Mouse (Mus musculus) kidney, adult 2 months (tissue): Measurements from ENCODE around the gene Dock2. TPM values are rescaled to one million over a fixed set of nuclear protein-coding genes. Genes with fewer than 3 reads are reported as not detected.

Experiments used
- DNase-seq: peaks from one replicate; pipeline ENCODE4 v3.0.0; 2021
- H3K27ac ChIP-seq: fragments of 200-500 bp; 2 replicates; pipeline ENCODE4 v1.5.1; 2012; ENCODE audit warnings: low read depth, low read length, control low read depth, inconsistent platforms; ENCODE audit not compliant: insufficient read depth
- H3K27me3 ChIP-seq: fragments of 200-500 bp; replicated peaks from 2 replicates; pipeline ENCODE4 v1.6.1; 2012; ENCODE audit warnings: mild to moderate bottlenecking, moderate library complexity, low read length, inconsistent platforms; ENCODE audit not compliant: control insufficient read depth, insufficient read depth
- H3K36me3 ChIP-seq: fragments of 200-500 bp; 2 replicates; pipeline ENCODE4 v1.6.1; 2012; ENCODE audit warnings: mild to moderate bottlenecking, moderate library complexity, low read length, inconsistent platforms; ENCODE audit not compliant: control insufficient read depth, insufficient read depth
- H3K4me1 ChIP-seq: fragments of 200-500 bp; 2 replicates; pipeline ENCODE4 v1.6.1; 2011; ENCODE audit warnings: low read length; ENCODE audit not compliant: control insufficient read depth, insufficient read depth
- H3K4me3 ChIP-seq: fragments of 200-500 bp; 2 replicates; pipeline ENCODE4 v1.5.1; 2011; ENCODE audit warnings: mild to moderate bottlenecking, low read depth, low read length, control low read depth; ENCODE audit not compliant: insufficient read depth
- CTCF ChIP-seq: fragments of 200-500 bp; conservative IDR thresholded peaks from 2 replicates; pipeline ENCODE4 v1.5.1; 2011; ENCODE audit warnings: low read depth, mild to moderate bottlenecking, control low read depth, low read length, moderate library complexity, mixed read lengths; ENCODE audit not compliant: insufficient read depth, insufficient read length
- POLR2A ChIP-seq: fragments of 200-500 bp; IDR thresholded peaks from one replicate; pipeline ENCODE4 v1.6.1; 2011; ENCODE audit warnings: low read depth, low read length, control low read depth
- WGBS: fragments of 180-500 bp; shearing (Covaris S2); methylation state at CpG from one replicate; pipeline ENCODE4 v1.1.7; 2018; 5-methylcytosine and 5-hydroxymethylcytosine counted together
- polyA plus RNA-seq: library from polyadenylated mRNA; depleted of rRNA; stranded (reverse); fragments of >200 nt; gene quantifications from 2 replicates; pipeline ENCODE4 v1.2.3, GENCODE M21; 2012

The Dock2 gene
- polyA plus RNA-seq, 1 experiment = 2.8 TPM

- no peak for TF ChIP-seq POLR2A
- no peak for TF ChIP-seq CTCF
- Histone ChIP-seq H3K27ac (no peak overlapping the region), H3K27me3 (no peaks in the 10 kb centered on the region), H3K4me3 (no peak overlapping the region), H3K36me3 (no peaks in the 10 kb centered on the region), H3K4me1 (no peaks in the 10 kb centered on the region)
- 78% methylated on average over 4 of the region's 4 CpGs for WGBS
- no peak for DNase-seq
Measured at GRCm38 (mm10) chr11:34494682-34495081, 289.0 kb downstream of the Dock2 start.

GRCm38 (mm10) chr11:34492986-34493385 is 290.7 kb downstream of the Dock2 start:
- no peak for TF ChIP-seq CTCF
- TF ChIP-seq POLR2A = no peak
- H3K4me3 ChIP-seq = no peak overlapping the region
- 95% methylated on average over 3 of the region's 3 CpGs for WGBS
- H3K36me3 ChIP-seq = no peaks in the 10 kb centered on the region
- H3K4me1 ChIP-seq = no peaks in the 10 kb centered on the region
- no peaks in the 10 kb centered on the region for H3K27me3 ChIP-seq
- no peak for DNase-seq
- H3K27ac ChIP-seq = no peak overlapping the region

GRCm38 (mm10) chr11:34492223-34492622 is 291.5 kb downstream of the Dock2 start:
- no peak for DNase-seq
- H3K27ac ChIP-seq = no peak overlapping the region
- TF ChIP-seq POLR2A (no peak), CTCF (no peak)
- no peaks in the 10 kb centered on the region for H3K4me1 ChIP-seq
- no peaks in the 10 kb centered on the region for H3K36me3 ChIP-seq
- no peak overlapping the region for H3K4me3 ChIP-seq
- H3K27me3 ChIP-seq = no peaks in the 10 kb centered on the region
- 95% methylated on average over 2 of the region's 2 CpGs for whole genome bisulfite sequencing

GRCm38 (mm10) chr11:34489548-34489947 is 294.1 kb downstream of the Dock2 start:
- TF ChIP-seq CTCF (no peak), POLR2A (no peak)
- no peaks in the 10 kb centered on the region for H3K4me1 ChIP-seq
- DNase-seq = no peak
- H3K27ac ChIP-seq = no peak overlapping the region
- H3K36me3 ChIP-seq = no peaks in the 10 kb centered on the region
- no peak overlapping the region for H3K4me3 ChIP-seq
- no peaks in the 10 kb centered on the region for H3K27me3 ChIP-seq
- WGBS = 70% methylated on average over 6 of the region's 6 CpGs

GRCm38 (mm10) chr11:34479301-34479700 is 304.4 kb downstream of the Dock2 start:
- TF ChIP-seq POLR2A (no peak), CTCF (no peak)
- 42% methylated on average over 5 of the region's 5 CpGs for WGBS

GRCm38 (mm10) chr11:34469792-34470191 is 313.9 kb downstream of the Dock2 start:
- Histone ChIP-seq H3K36me3 (no peaks in the 10 kb centered on the region), H3K4me1 (no peaks in the 10 kb centered on the region), H3K27me3 (no peaks in the 10 kb centered on the region), H3K4me3 (no peak overlapping the region), H3K27ac (no peak overlapping the region)
- TF ChIP-seq POLR2A = no peak
- TF ChIP-seq CTCF = no peak
- peak; percentile 85 for DNase-seq
- whole genome bisulfite sequencing = 27% methylated on average over 2 of the region's 2 CpGs

More at GRCm38 (mm10) chr11:34479301-34479700, 304.4 kb downstream of the Dock2 start:
- no peak overlapping the region for H3K27ac ChIP-seq
- peak; percentile 73 for DNase-seq
- H3K4me3 ChIP-seq = no peak overlapping the region
- H3K27me3 ChIP-seq = no peaks in the 10 kb centered on the region
- H3K4me1 ChIP-seq = no peaks in the 10 kb centered on the region
- H3K36me3 ChIP-seq = no peaks in the 10 kb centered on the region

- DNase-seq = peak; percentile 43
- 30% methylated on average over 3 of the region's 3 CpGs for WGBS
- no peak overlapping the region for H3K4me3 ChIP-seq
- H3K27ac ChIP-seq = no peak overlapping the region
- no peak for TF ChIP-seq CTCF
- no peak for TF ChIP-seq POLR2A
- no peaks in the 10 kb centered on the region for H3K36me3 ChIP-seq
- H3K4me1 ChIP-seq = no peaks in the 10 kb centered on the region
- H3K27me3 ChIP-seq = no peaks in the 10 kb centered on the region
Measured at GRCm38 (mm10) chr11:34468571-34468970, 315.1 kb downstream of the Dock2 start.
